Mouse (Mus musculus): Measurements from ENCODE around the gene Gipc3. TPM values are rescaled to one million over a fixed set of nuclear protein-coding genes. Genes with fewer than 3 reads are reported as not detected.
A peak's percentile ranks its signal among the peaks of the same experiment; 100 is the strongest.

Gipc3 gene
- polyA plus RNA-seq, 1 experiment: 4.1 TPM

GRCm38 (mm10) chr10:81314201-81314600, 28.9 kb downstream of the Gipc3 start:
- H3K4me3 ChIP-seq (ENCODE audit: control insufficient read depth, low read depth, low read length): no peak overlapping the region
- TF ChIP-seq CTCF (IDR thresholded peaks at IDR 0.05; ENCODE audit: control insufficient read depth, insufficient read depth, insufficient replicate concordance, low read depth, low read length): no peak
- no peak for TF ChIP-seq POLR2A (IDR thresholded peaks at IDR 0.05; ENCODE audit: control insufficient read depth, low read depth, low read length)
- no peaks in the 10 kb centered on the region for H3K36me3 ChIP-seq (ENCODE audit: control insufficient read depth, insufficient read depth, low read length)
- H3K4me1 ChIP-seq (ENCODE audit: control insufficient read depth, insufficient read depth, low read length): peaks cover 6% of the 10 kb centered on the region
- H3K27me3 ChIP-seq (ENCODE audit: control insufficient read depth, insufficient read depth, low read length): no peaks in the 10 kb centered on the region
- H3K27ac ChIP-seq (ENCODE audit: control insufficient read depth, insufficient read depth, low read depth, low read length): no peak overlapping the region

- Histone ChIP-seq H3K27ac (ENCODE audit: control insufficient read depth, insufficient read depth, low read depth, low read length) (no peak overlapping the region), H3K36me3 (ENCODE audit: control insufficient read depth, insufficient read depth, low read length) (no peaks in the 10 kb centered on the region), H3K27me3 (ENCODE audit: control insufficient read depth, insufficient read depth, low read length) (no peaks in the 10 kb centered on the region), H3K4me1 (ENCODE audit: control insufficient read depth, insufficient read depth, low read length) (peaks cover 1% of the 10 kb centered on the region), H3K4me3 (ENCODE audit: control insufficient read depth, low read depth, low read length) (no peak overlapping the region)
- TF ChIP-seq POLR2A (IDR thresholded peaks at IDR 0.05; ENCODE audit: control insufficient read depth, low read depth, low read length) (no peak), CTCF (IDR thresholded peaks at IDR 0.05; ENCODE audit: control insufficient read depth, insufficient read depth, insufficient replicate concordance, low read depth, low read length) (no peak)
Observed at GRCm38 (mm10) chr10:81313581-81313980, 29.5 kb downstream of the Gipc3 start.

DNA sequence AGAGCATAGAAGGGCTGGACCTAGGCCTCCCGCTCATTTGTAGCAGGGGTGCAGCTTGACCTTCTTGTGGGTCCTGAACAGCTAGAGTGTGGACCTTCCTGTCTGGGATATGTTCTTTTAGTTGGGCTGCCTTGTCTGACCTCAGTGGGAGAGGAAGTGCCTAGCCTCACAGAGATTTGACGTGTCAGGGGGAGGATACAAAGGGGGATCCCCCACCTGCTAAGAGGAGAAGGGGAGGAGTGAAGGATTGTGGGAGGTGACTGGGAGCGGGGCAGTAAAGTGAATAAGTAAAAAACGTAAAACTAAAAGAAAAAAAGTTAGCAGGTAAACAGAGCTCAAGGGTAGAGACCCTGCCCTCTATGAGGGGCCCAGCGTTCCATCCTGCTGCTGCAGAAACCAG, 33.5 kb downstream of the Gipc3 start:
- no peaks in the 10 kb centered on the region; the same call in 1 of the 2 replicates for H3K4me1 ChIP-seq (ENCODE audit: control insufficient read depth, insufficient read depth, low read length)
- TF ChIP-seq POLR2A (IDR thresholded peaks at IDR 0.05; ENCODE audit: control insufficient read depth, low read depth, low read length): no peak
- TF ChIP-seq CTCF (IDR thresholded peaks at IDR 0.05; ENCODE audit: control insufficient read depth, insufficient read depth, insufficient replicate concordance, low read depth, low read length): no peak
- no peaks in the 10 kb centered on the region for H3K27me3 ChIP-seq (ENCODE audit: control insufficient read depth, insufficient read depth, low read length)
- no peak overlapping the region for H3K27ac ChIP-seq (ENCODE audit: control insufficient read depth, insufficient read depth, low read depth, low read length)
- H3K4me3 ChIP-seq (ENCODE audit: control insufficient read depth, low read depth, low read length): no peak overlapping the region
- no peaks in the 10 kb centered on the region for H3K36me3 ChIP-seq (ENCODE audit: control insufficient read depth, insufficient read depth, low read length)

DNA sequence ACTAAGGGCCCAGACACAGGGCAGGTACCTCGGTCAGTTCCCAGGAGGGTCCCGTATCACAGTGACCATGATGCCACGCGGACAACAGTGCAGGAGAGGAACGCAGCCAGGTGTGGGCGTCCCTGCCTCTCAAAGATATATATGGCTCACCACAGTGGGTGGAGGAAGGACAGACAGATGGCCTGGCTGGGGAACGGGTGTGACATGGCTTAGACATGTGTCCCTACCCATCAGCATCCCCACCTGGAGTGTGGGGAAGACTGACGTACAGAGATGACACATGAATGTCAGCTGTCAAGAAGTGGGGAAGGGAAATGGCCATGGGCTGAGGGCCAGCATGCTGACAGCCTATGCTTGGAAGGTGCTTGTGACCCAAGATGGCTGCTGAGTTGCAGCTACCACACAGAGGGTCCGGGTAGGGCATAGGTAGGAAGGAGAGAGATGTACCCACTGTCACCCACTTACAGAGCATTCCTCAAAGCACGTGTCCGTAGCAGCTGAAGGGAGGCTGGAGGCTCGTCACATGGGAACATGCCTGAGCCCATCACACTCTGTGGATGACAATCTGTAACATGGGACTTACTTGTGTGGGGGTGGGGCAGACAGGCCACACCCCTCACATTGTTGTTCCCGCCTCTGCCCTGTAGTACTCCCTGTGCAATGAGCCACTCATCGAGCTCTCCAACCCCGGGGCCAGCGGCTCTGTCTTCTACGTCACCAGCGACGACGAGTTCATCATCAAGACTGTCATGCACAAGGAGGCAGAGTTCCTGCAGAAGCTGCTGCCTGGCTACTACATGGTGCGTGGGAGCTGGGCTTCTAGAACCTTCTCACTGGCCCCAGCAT, 36.0 kb downstream of the Gipc3 start:
- no peaks in the 10 kb centered on the region; the same call in 1 of the 2 replicates for H3K4me1 ChIP-seq (ENCODE audit: control insufficient read depth, insufficient read depth, low read length)

GRCm38 (mm10) chr10:81306173-81306668, 36.8 kb downstream of the Gipc3 start:
- Histone ChIP-seq H3K4me1 (ENCODE audit: control insufficient read depth, insufficient read depth, low read length) (no peaks in the 10 kb centered on the region; the same call in 1 of the 2 replicates), H3K4me3 (ENCODE audit: control insufficient read depth, low read depth, low read length) (no peak overlapping the region), H3K36me3 (ENCODE audit: control insufficient read depth, insufficient read depth, low read length) (no peaks in the 10 kb centered on the region), H3K27me3 (ENCODE audit: control insufficient read depth, insufficient read depth, low read length) (no peaks in the 10 kb centered on the region), H3K27ac (ENCODE audit: control insufficient read depth, insufficient read depth, low read depth, low read length) (no peak overlapping the region)
- no peak for TF ChIP-seq CTCF (IDR thresholded peaks at IDR 0.05; ENCODE audit: control insufficient read depth, insufficient read depth, insufficient replicate concordance, low read depth, low read length)
- TF ChIP-seq POLR2A (IDR thresholded peaks at IDR 0.05; ENCODE audit: control insufficient read depth, low read depth, low read length): no peak

More for the DNA sequence above, 36.0 kb downstream of the Gipc3 start:
- TF ChIP-seq POLR2A (IDR thresholded peaks at IDR 0.05; ENCODE audit: control insufficient read depth, low read depth, low read length) (no peak), CTCF (IDR thresholded peaks at IDR 0.05; ENCODE audit: control insufficient read depth, insufficient read depth, insufficient replicate concordance, low read depth, low read length) (no peak)
- no peak overlapping the region for H3K4me3 ChIP-seq (ENCODE audit: control insufficient read depth, low read depth, low read length)
- no peak overlapping the region for H3K27ac ChIP-seq (ENCODE audit: control insufficient read depth, insufficient read depth, low read depth, low read length)
- H3K27me3 ChIP-seq (ENCODE audit: control insufficient read depth, insufficient read depth, low read length): no peaks in the 10 kb centered on the region
- no peaks in the 10 kb centered on the region for H3K36me3 ChIP-seq (ENCODE audit: control insufficient read depth, insufficient read depth, low read length)

- H3K27ac ChIP-seq (ENCODE audit: control insufficient read depth, insufficient read depth, low read depth, low read length): no peak overlapping the region
- TF ChIP-seq CTCF (IDR thresholded peaks at IDR 0.05; ENCODE audit: control insufficient read depth, insufficient read depth, insufficient replicate concordance, low read depth, low read length) (no peak), POLR2A (IDR thresholded peaks at IDR 0.05; ENCODE audit: control insufficient read depth, low read depth, low read length) (0 out of 2 replicates have a peak, but pooled peaks have one; percentile 18)
- no peak overlapping the region for H3K4me3 ChIP-seq (ENCODE audit: control insufficient read depth, low read depth, low read length)
- no peaks in the 10 kb centered on the region for H3K27me3 ChIP-seq (ENCODE audit: control insufficient read depth, insufficient read depth, low read length)
- no peaks in the 10 kb centered on the region; the same call in 1 of the 2 replicates for H3K4me1 ChIP-seq (ENCODE audit: control insufficient read depth, insufficient read depth, low read length)
- no peaks in the 10 kb centered on the region for H3K36me3 ChIP-seq (ENCODE audit: control insufficient read depth, insufficient read depth, low read length)
Observed at GRCm38 (mm10) chr10:81305663-81306062, 37.4 kb downstream of the Gipc3 start.

DNA sequence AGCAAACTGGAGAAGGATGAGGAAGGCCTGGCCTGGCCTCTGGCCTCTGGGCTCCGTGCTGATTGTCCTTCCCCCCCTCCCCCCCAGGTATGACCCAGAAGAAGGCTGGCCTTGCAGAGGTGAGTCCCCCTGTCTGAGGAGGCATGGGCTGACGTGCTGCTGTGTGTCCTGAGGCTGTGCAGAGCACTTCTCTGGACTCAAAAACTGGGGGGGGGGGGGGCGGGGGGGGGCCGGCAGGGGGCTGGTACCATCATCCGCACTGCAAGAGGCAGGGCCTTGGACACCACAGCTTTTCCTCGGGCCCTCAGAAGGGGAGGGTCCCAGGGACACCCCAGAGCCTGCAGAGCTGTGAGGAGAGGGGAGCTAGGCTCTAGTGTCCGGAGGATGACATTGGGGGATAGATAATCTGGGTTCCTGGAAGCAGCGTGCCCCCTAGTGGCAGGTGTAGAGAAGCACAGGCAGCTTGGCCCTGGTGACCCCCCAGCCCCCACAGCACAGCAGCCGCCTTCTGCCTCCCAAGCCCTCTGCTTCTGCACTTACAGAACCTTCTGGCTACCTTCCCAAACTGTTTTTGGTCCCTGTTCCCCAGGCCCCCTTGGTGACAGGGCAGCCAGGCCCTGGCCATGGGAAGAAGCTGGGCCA, 38.3 kb downstream of the Gipc3 start:
- no peaks in the 10 kb centered on the region; the same call in 1 of the 2 replicates for H3K4me1 ChIP-seq (ENCODE audit: control insufficient read depth, insufficient read depth, low read length)
- no peaks in the 10 kb centered on the region for H3K36me3 ChIP-seq (ENCODE audit: control insufficient read depth, insufficient read depth, low read length)
- H3K27me3 ChIP-seq (ENCODE audit: control insufficient read depth, insufficient read depth, low read length): no peaks in the 10 kb centered on the region
- no peak overlapping the region for H3K27ac ChIP-seq (ENCODE audit: control insufficient read depth, insufficient read depth, low read depth, low read length)
- no peak overlapping the region for H3K4me3 ChIP-seq (ENCODE audit: control insufficient read depth, low read depth, low read length)
- TF ChIP-seq CTCF (IDR thresholded peaks at IDR 0.05; ENCODE audit: control insufficient read depth, insufficient read depth, insufficient replicate concordance, low read depth, low read length): peak; percentile 88
- TF ChIP-seq POLR2A (IDR thresholded peaks at IDR 0.05; ENCODE audit: control insufficient read depth, low read depth, low read length): no peak

All from testis, adult 2 months (tissue).